Mouse (Mus musculus): ENCODE measurements around the gene Trcg1. TPM values are rescaled to one million over a fixed set of nuclear protein-coding genes. Genes with fewer than 3 reads are reported as not detected.

Gene Trcg1
- total RNA-seq, 2 experiments from 2014 or later = not detected

DNA sequence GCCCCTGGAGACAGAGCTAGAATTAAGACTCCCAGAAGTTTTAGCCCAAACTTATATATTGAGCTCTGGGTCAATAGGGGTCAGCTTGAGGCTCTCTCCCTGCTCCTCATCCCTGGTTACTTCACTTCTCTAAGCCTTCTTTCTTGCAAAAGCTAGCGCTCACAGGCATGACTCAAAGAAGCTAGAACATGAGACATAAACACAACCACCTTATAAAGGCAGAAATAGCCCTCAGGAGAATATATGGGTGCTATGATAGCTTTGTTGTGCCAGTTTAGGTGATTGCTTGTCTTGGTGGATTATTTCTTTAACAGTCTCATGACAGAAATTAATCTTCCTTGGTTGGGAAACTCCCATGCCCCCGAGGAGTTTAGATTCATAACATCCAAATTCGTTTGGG, 58.5 kb downstream of the Trcg1 start:
- DNase-seq (ENCODE audit: low spot score in 2 of 2) = no peak

DNA sequence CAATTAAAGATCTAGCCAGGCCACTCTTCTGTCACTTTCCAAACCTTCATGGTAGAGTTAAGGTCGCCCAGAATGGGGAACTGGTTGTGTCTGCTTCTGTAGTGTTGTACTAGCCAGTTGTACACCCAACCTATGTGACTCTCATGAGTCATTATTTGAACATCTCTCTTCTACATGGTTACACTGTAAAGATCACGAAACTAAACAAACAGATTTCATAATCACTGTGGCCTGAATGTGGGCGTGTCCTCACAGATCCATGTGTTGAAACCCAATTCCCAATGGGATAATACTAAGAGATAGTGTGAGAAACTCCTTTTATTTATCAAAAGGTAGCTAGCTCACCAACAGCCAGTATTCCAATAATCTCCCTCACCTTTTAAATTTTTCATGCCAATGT, 59.3 kb downstream of the Trcg1 start:
- no peak for DNase-seq (ENCODE audit: low spot score in 2 of 2)

DNA sequence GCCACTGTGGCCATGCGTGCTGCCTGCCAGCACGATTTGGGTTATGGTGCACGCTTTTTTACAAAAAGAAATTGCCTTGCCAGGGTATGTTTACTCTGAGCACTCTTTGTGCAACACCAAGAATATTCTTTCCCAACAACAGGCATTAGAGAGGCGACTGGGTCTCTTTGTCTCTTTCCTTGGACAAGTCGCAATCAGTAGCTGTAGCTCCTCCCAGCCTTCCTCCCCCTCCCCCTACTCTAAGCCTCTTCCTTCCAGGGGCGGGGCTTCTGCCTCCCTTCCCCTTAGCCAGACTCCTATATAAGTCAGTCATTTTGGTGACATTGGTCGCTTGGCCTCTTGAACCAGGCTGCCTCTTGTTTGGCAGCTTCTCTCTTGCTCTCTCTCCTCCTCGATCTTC, 59.9 kb downstream of the Trcg1 start:
- DNase-seq (ENCODE audit: low spot score in 2 of 2) = no peak

DNA sequence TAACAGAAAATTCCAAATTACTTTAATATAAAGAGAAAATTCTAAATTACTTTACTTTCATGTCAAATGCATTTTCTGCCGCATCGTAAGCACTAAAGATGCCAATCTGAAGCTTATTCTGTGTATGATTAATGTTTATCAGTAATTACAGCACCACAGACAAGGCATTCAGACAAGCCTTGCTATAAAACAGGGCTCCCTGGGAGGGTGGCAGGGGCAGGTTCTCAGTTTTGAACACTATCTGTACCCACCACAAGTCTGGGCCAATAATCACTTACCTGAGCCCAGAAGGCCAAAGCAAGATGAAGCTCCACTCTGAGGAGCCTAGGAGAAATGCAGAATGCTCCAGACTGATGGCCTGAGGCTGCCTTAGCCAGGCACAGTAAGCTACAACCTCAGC, 61.6 kb downstream of the Trcg1 start:
- no peak for DNase-seq (ENCODE audit: low spot score in 2 of 2)

Other genes with a start within 250 kb of the Trcg1 start
- 10 to 100 TPM; 60.1 to 62.0 TPM for gene Ptpn9, start 241.6 kb upstream of the Trcg1 start, total RNA-seq (2021)
- 10 to 100 TPM; 58.0 to 64.5 TPM for gene Sin3a, start 164.5 kb upstream of the Trcg1 start, total RNA-seq (2021)
- 100 to 1,000 TPM; 172 to 175 TPM for gene Man2c1, start 105.9 kb upstream of the Trcg1 start, total RNA-seq (2021)
- 10 to 100 TPM; 10.8 to 11.1 TPM for gene Neil1, start 88.3 kb upstream of the Trcg1 start, total RNA-seq (2021)
- gene Commd4, start 78.2 kb upstream of the Trcg1 start, total RNA-seq (2021) = 10 to 100 TPM; 65.7 to 78.2 TPM
- 10 to 100 TPM; 73.3 to 79.1 TPM for gene 1700017B05Rik, start 26.1 kb downstream of the Trcg1 start, total RNA-seq (2021)
- gene Ppcdc, start 203.6 kb downstream of the Trcg1 start, total RNA-seq (2021) = 10 to 100 TPM; 22.4 to 25.1 TPM
- gene Scamp5, start 231.5 kb downstream of the Trcg1 start, total RNA-seq (2021) = 10 to 100 TPM; 27.7 to 29.8 TPM

Measured in adrenal gland, postnatal 4 days (tissue).